Mouse (Mus musculus) embryo, embryonic 11 days (tissue): ENCODE data around the gene Nrarp.

Experiments
- DNase-seq: peaks from one replicate; pipeline ENCODE4 v3.0.0-alpha.2; 2015

Nrarp gene

GRCm38 (mm10) chr2:25229582-25229981, 49.0 kb downstream of the Nrarp start:
- no peak for DNase-seq

DNA sequence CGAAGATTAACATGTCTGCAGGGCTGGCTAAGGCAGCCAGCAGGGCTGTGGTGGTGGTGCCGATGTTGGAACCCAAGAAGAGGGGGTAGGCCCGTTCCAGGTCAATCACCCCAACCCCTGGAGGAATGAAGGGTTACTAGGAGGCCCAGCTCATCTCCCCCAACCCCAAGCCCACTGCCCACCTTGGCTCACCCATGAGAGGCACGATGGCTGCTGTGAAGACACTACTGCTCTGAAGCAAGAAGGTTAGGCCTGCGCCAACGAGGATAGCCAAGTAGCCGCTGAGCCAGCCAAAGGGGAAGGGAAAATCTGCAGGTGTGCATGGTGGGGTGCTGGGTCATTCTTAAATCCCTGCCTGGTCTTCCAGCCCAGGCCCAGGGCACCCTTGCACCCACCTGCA, 50.0 kb downstream of the Nrarp start:
- DNase-seq, result no peak

DNA sequence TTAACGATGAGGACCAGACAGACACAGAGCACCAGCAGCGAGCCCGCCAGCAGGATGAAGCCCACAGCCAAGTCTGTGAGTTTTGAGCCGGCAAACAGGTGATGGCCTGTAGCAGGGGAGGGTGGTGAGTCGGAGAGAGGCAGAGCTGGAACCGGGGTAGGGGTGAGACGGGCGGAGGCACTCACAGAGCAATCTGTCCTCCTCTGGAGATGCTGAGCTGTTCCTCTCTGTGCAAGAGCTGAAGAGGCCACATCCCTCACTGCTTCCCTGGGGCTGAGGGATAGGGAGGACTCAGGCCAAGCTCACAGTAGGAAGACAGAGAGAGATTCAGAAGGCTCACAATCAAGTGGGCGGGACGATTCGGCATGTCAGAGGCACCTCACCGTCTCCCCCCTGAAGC, 50.5 kb downstream of the Nrarp start:
- no peak for DNase-seq
